Mouse (Mus musculus) midbrain, embryonic 13.5 days (tissue): ENCODE results near the gene Btn1a1. TPM values are rescaled to one million over a fixed set of nuclear protein-coding genes. Genes with fewer than 3 reads are reported as not detected.

ENCODE experiments used
- ATAC-seq: fragments of 200-750 bp; cut with Nextera tagmentation; 2 replicates; pipeline ENCODE4 v1.8.0; 2017; ENCODE audit warnings: mild to moderate bottlenecking, moderate TSS enrichment, moderate library complexity
- H3K27ac ChIP-seq: fragments of 300-500 bp; sonication (generic); 2 replicates; pipeline ENCODE4 v1.5.1; 2015; ENCODE audit warnings: inconsistent platforms, mild to moderate bottlenecking, moderate library complexity
- H3K27me3 ChIP-seq: fragments of 300-500 bp; sonication (generic); 2 replicates; pipeline ENCODE4 v1.6.1; 2015; ENCODE audit warnings: mild to moderate bottlenecking, inconsistent platforms
- H3K36me3 ChIP-seq: fragments of 300-500 bp; sonication (generic); 2 replicates; pipeline ENCODE4 v1.6.1; 2015; ENCODE audit warnings: mild to moderate bottlenecking, inconsistent platforms
- H3K4me1 ChIP-seq: fragments of 300-500 bp; sonication (generic); replicated peaks from 2 replicates; pipeline ENCODE4 v1.6.1; 2015; ENCODE audit warnings: inconsistent platforms
- H3K4me2 ChIP-seq: fragments of 300-500 bp; sonication (generic); replicated peaks from 2 replicates; pipeline ENCODE4 v1.6.1; 2015; ENCODE audit warnings: moderate library complexity, mild to moderate bottlenecking, inconsistent platforms
- H3K4me3 ChIP-seq: fragments of 300-500 bp; sonication (generic); replicated peaks from 2 replicates; pipeline ENCODE4 v1.5.1; 2015; ENCODE audit warnings: mild to moderate bottlenecking, inconsistent platforms
- H3K9ac ChIP-seq: fragments of 300-500 bp; sonication (generic); replicated peaks from 2 replicates; pipeline ENCODE4 v1.6.1; 2015; ENCODE audit warnings: mild to moderate bottlenecking, inconsistent platforms
- H3K9me3 ChIP-seq: fragments of 300-500 bp; sonication (generic); 2 replicates; pipeline ENCODE4 v1.6.1; 2016; ENCODE audit warnings: mild to moderate bottlenecking, inconsistent platforms
- WGBS: fragments of 180-500 bp; shearing (Covaris S2); methylation state at CpG from one replicate; pipeline ENCODE4 v1.1.7; 2015; 5-methylcytosine and 5-hydroxymethylcytosine counted together
- polyA plus RNA-seq: library from polyadenylated mRNA; unstranded; fragments of >200 nt; fragmentation: Nextera tagmentation; extraction: Ambion mirVana; gene quantifications from 2 replicates; pipeline ENCODE4 v1.2.1, GENCODE M21; 2015

The Btn1a1 gene
- polyA plus RNA-seq, 1 experiment from 2014 or later, result 0.04 TPM

DNA sequence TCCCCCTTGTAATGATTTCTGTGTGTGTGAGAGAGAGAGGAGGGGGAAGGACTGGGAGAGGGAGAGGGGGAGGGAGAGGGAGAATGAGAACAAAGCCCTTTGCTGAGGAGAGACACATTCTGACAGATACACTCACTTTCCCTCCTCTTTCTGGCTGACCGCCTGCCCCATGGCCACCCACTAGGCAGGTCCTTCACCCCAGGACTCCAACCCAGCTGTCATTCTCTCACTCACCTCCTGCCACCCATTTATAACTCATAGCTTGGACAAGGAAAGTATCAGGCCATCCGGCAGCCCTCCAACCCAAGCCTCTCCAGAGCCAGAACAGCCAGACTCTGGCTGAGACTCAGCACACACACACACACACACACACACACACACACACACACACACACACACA, 10.0 kb upstream of the Btn1a1 start:
- peak; percentile 50; the same call in 1 of the 2 replicates for ATAC-seq
- no peak overlapping the region for H3K4me2 ChIP-seq
- peaks cover 4% of the 10 kb centered on the region; the same call in 1 of the 2 replicates for H3K4me1 ChIP-seq
- H3K27ac ChIP-seq, result no peak overlapping the region
- no peak overlapping the region for H3K4me3 ChIP-seq
- no peaks in the 10 kb centered on the region for H3K9me3 ChIP-seq
- H3K27me3 ChIP-seq, result no peaks in the 10 kb centered on the region
- no peaks in the 10 kb centered on the region for H3K36me3 ChIP-seq
- H3K9ac ChIP-seq, result no peak overlapping the region
- 29% methylated on average over 2 of the region's 2 CpGs for WGBS

DNA sequence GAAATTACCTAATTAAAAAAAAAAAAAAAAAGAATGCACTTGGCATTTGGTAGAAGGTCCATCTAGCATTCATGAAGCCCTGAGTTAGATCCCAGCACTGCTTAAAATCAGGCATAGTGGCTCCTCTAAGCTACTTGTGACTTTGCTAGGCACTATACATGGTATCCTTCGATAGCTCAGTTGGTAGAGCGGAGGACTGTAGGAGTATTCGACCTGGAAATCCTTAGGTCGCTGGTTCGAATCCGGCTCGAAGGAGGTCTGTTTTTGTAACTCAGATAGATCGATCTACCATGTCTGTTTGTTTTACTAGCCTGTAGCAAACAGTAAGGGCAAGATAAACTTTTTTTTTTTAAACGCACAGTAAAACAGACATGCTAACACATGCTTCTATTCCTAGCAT, 1.2 kb upstream of the Btn1a1 start:
- Histone ChIP-seq H3K4me3 (no peak overlapping the region), H3K9me3 (no peaks in the 10 kb centered on the region), H3K27me3 (peaks cover 11% of the 10 kb centered on the region), H3K9ac (no peak overlapping the region), H3K4me1 (peaks cover 13% of the 10 kb centered on the region), H3K4me2 (no peak overlapping the region), H3K36me3 (no peaks in the 10 kb centered on the region), H3K27ac (no peak overlapping the region)
- WGBS, result 2% methylated on average over 9 of the region's 9 CpGs
- peak; percentile 57; the same call in 1 of the 2 replicates for ATAC-seq

DNA sequence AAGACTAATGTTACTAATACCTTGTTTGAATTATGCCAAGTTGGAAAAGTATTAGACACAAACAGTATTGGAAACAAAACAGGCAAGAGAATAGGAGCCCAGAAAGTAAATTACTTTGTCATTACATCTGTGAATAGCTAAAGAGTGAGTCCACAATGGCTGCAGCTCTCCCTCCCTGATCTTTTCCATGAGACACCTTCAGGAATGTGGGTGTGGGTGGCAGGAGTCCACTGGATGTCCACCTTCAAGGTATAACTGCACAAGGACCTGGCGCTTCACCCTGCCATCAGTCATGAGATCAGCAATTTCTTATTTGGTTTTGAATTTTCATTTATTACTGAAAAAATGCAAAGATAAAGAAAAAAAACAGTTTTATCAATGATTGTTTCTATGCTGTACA, 605 bp upstream of the Btn1a1 start:
- no peak for ATAC-seq
- no peak overlapping the region for H3K9ac ChIP-seq
- 59% methylated on average over 1 of the region's 1 CpGs for WGBS
- no peaks in the 10 kb centered on the region for H3K36me3 ChIP-seq
- peaks cover 13% of the 10 kb centered on the region for H3K27me3 ChIP-seq
- no peak overlapping the region for H3K4me2 ChIP-seq
- H3K27ac ChIP-seq, result no peak overlapping the region
- no peak overlapping the region for H3K4me3 ChIP-seq
- H3K4me1 ChIP-seq, result peaks cover 13% of the 10 kb centered on the region
- no peaks in the 10 kb centered on the region for H3K9me3 ChIP-seq

DNA sequence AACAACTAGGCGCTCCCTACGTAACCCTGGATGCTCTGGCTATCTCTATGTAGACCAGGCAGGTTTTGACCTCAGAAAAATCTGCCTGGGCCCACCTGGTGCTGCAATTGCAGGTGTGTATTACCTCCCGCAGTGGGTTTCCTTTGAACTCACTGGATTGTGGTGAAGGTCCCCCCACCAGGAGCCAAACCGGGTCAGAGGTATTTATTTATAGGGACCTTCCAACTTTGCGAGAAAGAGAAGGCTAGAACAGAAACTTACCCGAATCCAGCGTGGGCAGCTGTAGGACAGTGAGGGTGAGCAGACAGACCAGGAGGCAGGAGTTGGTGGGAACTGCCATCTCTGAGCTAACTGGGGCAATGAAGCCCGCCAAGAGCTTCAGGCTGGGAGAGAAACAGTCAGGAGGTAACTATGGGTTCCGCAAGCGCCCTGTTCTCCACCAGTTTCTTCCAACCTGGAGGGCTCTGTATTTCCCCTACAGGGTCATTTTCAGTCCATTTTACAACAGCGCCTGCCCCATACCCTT, 797 bp downstream of the Btn1a1 start:
- Histone ChIP-seq H3K4me3 (peak overlapping the region; percentile 60), H3K9me3 (no peaks in the 10 kb centered on the region), H3K36me3 (no peaks in the 10 kb centered on the region), H3K4me2 (peak overlapping the region; percentile 79), H3K27me3 (peaks cover 13% of the 10 kb centered on the region), H3K27ac (no peak overlapping the region), H3K9ac (peak overlapping the region; percentile 67), H3K4me1 (peaks cover 13% of the 10 kb centered on the region)
- WGBS, result 2% methylated on average over 11 of the region's 11 CpGs
- peak; percentile 10; the same call in 1 of the 2 replicates for ATAC-seq

DNA sequence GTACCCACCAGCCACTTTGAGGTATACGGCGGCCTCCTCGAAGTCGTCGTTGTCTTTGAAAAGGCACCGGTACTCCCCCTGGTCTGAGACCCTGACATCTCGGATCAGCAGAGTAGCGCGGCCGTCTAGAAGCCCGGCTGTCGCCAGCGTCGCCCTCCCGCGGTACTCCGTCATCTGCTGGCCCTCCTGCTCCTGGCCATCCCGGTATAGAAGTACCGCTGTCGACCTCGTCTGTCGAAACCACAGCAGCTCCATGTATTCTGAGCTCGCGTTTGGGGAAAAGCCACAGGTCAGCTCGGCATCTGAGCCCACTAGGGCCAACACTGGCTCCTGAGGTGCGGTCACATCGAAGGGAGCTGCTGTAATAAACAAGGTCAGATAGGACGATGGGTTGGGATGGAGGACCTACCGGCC, 1.5 kb downstream of the Btn1a1 start:
- Histone ChIP-seq H3K9ac (peak overlapping the region; percentile 67), H3K27me3 (peaks cover 14% of the 10 kb centered on the region), H3K4me2 (peak overlapping the region; percentile 79), H3K9me3 (no peaks in the 10 kb centered on the region), H3K4me1 (peaks cover 13% of the 10 kb centered on the region), H3K27ac (no peak overlapping the region), H3K4me3 (peak overlapping the region; percentile 60), H3K36me3 (no peaks in the 10 kb centered on the region)
- WGBS, result under 1% methylated on average over 29 of the region's 29 CpGs
- ATAC-seq, result peak; percentile 72

DNA sequence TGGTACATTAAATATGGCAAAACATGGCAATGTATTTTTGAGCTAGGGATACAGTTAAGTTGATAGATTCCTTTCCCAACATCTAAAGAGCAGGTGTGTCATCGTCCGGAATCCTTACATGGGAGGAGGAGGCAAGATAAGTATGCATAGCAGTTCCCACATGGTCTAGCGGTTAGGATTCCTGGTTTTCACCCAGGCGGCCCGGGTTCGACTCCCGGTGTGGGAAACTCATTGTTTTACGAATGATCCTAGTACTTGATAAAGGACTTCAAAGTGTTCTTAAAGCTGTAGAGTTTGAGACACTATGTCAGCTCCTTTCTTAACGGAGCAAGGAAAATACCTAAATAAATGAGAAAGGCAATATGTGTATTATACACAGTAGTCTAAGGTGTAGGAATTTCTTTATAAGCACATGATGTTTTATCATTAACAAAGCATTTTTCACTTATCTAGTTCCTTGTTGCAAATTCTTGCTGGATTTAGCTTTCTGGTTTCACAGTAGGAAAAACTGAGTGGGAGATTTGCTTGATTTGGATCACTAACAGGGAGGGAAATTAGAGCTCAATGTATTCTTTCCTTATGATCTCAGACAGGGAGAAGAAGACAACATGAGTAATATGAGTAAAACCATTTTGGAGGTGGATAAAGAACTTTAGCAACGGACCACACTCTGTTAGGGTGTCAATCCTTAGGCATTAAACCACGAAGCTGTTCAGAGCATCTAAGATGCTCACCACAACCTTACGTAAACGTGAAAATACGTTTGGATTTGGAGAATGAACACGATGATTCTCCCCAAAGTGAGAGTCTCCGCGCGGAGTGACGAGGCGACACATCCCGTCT, 2.1 kb downstream of the Btn1a1 start:
- peaks cover 18% of the 10 kb centered on the region for H3K27me3 ChIP-seq
- peak overlapping the region; percentile 67 for H3K9ac ChIP-seq
- H3K4me3 ChIP-seq, result peak overlapping the region; percentile 60
- WGBS, result under 1% methylated on average over 21 of the region's 21 CpGs
- peak; percentile 72 for ATAC-seq
- no peak overlapping the region for H3K27ac ChIP-seq
- peaks cover 13% of the 10 kb centered on the region for H3K4me1 ChIP-seq
- no peaks in the 10 kb centered on the region for H3K36me3 ChIP-seq
- H3K9me3 ChIP-seq, result no peaks in the 10 kb centered on the region
- H3K4me2 ChIP-seq, result peak overlapping the region; percentile 79

DNA sequence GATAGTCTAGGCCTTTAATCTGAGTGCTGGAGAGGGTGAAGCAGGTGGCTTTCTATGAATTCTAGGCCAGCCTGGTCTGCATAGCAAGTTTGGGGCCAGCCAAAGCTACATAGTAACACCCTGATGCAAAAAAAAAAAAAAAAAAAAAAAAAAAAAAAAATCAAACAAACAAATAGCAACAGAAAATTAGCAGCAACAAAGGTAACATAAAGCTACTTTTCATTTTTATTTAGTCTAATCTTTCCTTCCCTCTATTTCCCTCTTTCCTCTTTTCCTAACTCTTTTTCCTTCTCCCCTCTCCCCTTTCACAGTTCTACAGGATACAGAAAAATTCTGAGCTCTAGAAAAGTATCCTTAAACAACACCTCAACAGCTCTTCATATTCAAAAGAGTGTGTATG, 3.0 kb downstream of the Btn1a1 start:
- Histone ChIP-seq H3K27ac (no peak overlapping the region), H3K4me3 (no peak overlapping the region), H3K27me3 (peaks cover 18% of the 10 kb centered on the region), H3K9ac (no peak overlapping the region), H3K4me2 (no peak overlapping the region), H3K4me1 (peaks cover 13% of the 10 kb centered on the region), H3K9me3 (no peaks in the 10 kb centered on the region), H3K36me3 (no peaks in the 10 kb centered on the region)
- no peak for ATAC-seq

DNA sequence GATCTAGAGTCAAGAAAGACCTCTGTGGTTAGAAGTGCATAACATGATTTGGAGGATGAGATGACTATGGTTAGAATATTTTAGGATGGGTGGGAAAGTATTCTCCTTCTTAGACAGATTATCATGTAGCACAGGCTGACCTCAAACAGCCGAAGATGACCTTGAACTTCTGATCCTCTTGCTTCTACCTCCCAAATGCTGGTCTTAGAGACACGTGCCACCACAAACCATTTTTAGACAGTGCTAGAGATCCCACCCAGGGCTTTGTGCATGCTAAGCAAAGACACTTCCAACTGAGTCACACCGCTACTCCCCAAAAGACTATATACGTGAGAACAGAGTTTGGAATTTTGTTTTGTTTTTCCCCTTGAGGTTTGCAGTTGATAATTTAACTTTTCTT, 3.6 kb downstream of the Btn1a1 start:
- peaks cover 20% of the 10 kb centered on the region for H3K27me3 ChIP-seq
- H3K9ac ChIP-seq, result no peak overlapping the region
- no peaks in the 10 kb centered on the region for H3K36me3 ChIP-seq
- no peak overlapping the region for H3K27ac ChIP-seq
- ATAC-seq, result no peak
- peaks cover 13% of the 10 kb centered on the region for H3K4me1 ChIP-seq
- H3K4me3 ChIP-seq, result no peak overlapping the region
- WGBS, result 81% methylated on average over 4 of the region's 4 CpGs
- H3K4me2 ChIP-seq, result no peak overlapping the region
- no peaks in the 10 kb centered on the region for H3K9me3 ChIP-seq

DNA sequence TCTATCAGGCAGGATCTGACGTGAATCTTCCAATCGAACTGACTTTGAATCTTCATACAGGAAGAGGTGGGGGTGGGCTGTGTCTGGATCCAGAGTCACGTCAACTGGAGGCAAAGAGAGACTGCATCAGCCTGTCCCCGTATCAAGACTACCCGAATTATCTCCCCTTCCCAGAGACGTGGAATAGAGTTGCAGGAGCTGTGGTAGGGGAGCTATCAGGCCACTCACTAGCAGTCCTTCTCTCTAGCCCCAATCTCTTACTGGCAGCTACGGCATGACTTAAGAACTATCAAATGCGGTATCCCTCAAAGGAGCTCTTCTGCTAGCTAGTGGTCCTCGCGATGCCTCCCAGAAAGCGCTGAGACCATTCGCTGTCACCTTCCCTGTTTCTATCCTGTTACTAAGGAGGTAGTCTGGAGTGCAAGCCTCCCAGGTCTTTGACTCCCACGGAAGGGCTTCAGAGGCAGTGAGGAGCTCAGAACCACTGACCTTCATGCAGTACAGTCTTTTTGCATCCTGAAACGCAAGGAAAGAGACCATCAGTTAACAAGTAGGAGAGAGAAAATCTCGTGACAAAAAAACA, 6.3 kb downstream of the Btn1a1 start:
- Histone ChIP-seq H3K4me3 (no peak overlapping the region), H3K36me3 (no peaks in the 10 kb centered on the region), H3K9ac (no peak overlapping the region), H3K9me3 (no peaks in the 10 kb centered on the region), H3K4me2 (no peak overlapping the region), H3K4me1 (no peaks in the 10 kb centered on the region; the same call in 1 of the 2 replicates), H3K27ac (no peak overlapping the region), H3K27me3 (peaks cover 17% of the 10 kb centered on the region; the same call in 1 of the 2 replicates)
- 16% methylated on average over 15 of the region's 15 CpGs for WGBS
- no peak for ATAC-seq

DNA sequence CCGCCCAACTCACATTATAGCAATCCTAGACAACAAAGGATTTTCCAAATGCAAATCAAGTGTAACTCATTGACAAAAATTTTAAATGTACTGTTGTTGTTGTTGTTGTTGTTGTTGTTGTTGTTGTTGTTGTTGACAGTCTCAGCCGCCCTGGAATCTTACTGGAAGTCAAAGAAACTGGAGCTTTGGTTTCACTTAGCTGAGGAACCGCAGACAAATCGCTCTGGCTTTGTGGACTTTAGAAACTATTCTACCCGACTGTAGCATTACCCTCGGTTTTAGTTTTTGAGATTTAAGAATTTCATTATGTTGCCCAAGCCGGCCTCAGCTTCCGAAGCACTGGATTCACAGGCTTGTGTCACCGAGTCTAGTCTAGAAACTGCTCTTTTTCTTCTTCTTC, 11.8 kb downstream of the Btn1a1 start:
- Histone ChIP-seq H3K36me3 (no peaks in the 10 kb centered on the region), H3K9me3 (no peaks in the 10 kb centered on the region), H3K4me2 (peak overlapping the region; percentile 56), H3K4me1 (peaks cover 4% of the 10 kb centered on the region; the same call in 1 of the 2 replicates), H3K4me3 (peak overlapping the region; percentile 58), H3K27me3 (peaks cover 11% of the 10 kb centered on the region; the same call in 1 of the 2 replicates), H3K27ac (peak overlapping the region; percentile 65; the same call in 1 of the 2 replicates), H3K9ac (peak overlapping the region; percentile 55)
- no peak for ATAC-seq
- 1% methylated on average over 9 of the region's 9 CpGs for WGBS

DNA sequence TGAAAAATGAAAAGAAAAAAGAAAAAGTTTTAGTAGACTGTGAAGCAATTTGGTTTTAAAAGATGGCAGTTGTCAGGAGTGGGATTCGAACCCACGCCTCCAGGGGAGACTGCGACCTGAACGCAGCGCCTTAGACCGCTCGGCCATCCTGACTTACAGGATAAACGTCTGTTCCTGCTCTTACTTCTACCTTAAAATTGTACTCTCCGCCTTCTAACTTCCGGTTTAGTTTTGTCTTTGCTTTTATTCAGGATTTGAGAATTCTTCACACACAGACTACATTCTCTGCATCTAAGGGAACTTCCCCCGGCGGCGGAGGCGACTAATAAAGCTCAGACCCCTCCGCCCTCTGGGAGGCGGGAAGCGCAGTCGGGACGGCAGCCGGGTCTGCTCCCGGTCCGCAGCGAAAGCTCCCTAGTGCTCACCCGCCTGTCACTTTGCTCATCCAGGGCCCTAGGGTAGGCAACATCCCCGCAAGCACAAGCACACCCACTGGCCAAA, 12.3 kb downstream of the Btn1a1 start:
- Histone ChIP-seq H3K27ac (peak overlapping the region; percentile 65), H3K36me3 (no peaks in the 10 kb centered on the region), H3K4me2 (peak overlapping the region; percentile 56), H3K27me3 (peaks cover 10% of the 10 kb centered on the region; the same call in 1 of the 2 replicates), H3K9ac (peak overlapping the region; percentile 55), H3K9me3 (no peaks in the 10 kb centered on the region), H3K4me3 (peak overlapping the region; percentile 58), H3K4me1 (peaks cover 5% of the 10 kb centered on the region; the same call in 1 of the 2 replicates)
- WGBS, result under 1% methylated on average over 25 of the region's 25 CpGs
- peak; percentile 90 for ATAC-seq

DNA sequence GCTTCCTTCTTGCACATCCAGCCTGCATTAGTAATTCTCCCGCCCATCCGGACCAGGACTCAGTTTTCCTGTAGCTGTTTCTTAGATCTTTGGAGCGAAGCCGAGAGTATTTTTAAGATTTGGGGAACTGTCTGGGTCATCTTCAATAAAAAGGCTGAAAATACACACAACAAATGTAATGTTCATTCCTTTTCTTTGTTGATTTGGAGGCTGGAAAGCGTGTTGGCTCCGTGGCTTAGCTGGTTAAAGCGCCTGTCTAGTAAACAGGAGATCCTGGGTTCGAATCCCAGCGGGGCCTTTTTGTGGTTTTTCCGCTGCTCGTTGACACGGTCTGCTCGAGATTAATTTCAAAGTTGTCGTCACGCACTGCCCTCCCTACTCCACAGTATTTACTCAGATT, 15.3 kb downstream of the Btn1a1 start:
- whole genome bisulfite sequencing, result under 1% methylated on average over 15 of the region's 15 CpGs
- H3K36me3 ChIP-seq, result no peaks in the 10 kb centered on the region
- no peaks in the 10 kb centered on the region for H3K9me3 ChIP-seq
- peaks cover 5% of the 10 kb centered on the region; the same call in 1 of the 2 replicates for H3K4me1 ChIP-seq
- H3K4me3 ChIP-seq, result peak overlapping the region; percentile 49
- peak overlapping the region; percentile 62 for H3K4me2 ChIP-seq
- H3K9ac ChIP-seq, result peak overlapping the region; percentile 64
- no peak for ATAC-seq
- no peaks in the 10 kb centered on the region for H3K27me3 ChIP-seq
- H3K27ac ChIP-seq, result peak overlapping the region; percentile 64; the same call in 1 of the 2 replicates
